Mouse (Mus musculus): ENCODE results near the gene Vmn1r197. TPM values are rescaled to one million over a fixed set of nuclear protein-coding genes. Genes with fewer than 3 reads are reported as not detected.
"Not testable (repeated sequence)": the region's sequence is repeated elsewhere in the genome, so short reads cannot be mapped to it uniquely, and the experiment has no call there.

Vmn1r197 gene
- not detected in 2 replicates for polyA plus RNA-seq (2015; fragmentation: Nextera tagmentation; extraction: Ambion mirVana)

DNA sequence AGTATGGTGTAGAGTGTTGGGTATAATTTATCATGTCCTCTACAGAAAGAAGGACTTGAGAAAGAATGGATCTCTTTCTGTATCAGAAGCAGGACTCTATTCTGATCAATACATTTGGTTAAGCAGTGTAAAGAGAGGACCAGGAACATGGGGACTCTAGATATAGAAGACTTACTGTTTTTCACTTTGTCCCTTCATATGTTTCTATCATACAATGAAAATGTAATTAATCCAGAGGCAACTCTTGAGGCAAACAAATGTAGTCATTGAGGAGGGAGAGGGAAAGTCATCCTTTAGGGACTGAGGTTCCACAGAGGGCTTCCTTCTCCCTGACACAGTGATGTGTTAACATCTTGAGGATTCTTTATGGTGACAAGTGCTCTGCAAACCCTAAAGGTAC, at the start of gene Vmn1r197:
Gene Vmn1r197, plus strand, starts transcription at position 301 of the 400 bp plus-strand sequence.
- Histone ChIP-seq H3K27me3 (replicated peaks) (no peaks in the 10 kb centered on the region), H3K4me2 (replicated peaks) (no peak within 1 kb of the TSS), H3K4me1 (replicated peaks) (no peaks in the 10 kb centered on the region), H3K9ac (no peak within 1 kb of the TSS), H3K27ac (no peak within 1 kb of the TSS), H3K4me3 (replicated peaks) (no peak within 1 kb of the TSS), H3K9me3 (no peaks in the 10 kb centered on the region), H3K36me3 (no peaks in the 10 kb centered on the region)
- no peak for ATAC-seq

DNA sequence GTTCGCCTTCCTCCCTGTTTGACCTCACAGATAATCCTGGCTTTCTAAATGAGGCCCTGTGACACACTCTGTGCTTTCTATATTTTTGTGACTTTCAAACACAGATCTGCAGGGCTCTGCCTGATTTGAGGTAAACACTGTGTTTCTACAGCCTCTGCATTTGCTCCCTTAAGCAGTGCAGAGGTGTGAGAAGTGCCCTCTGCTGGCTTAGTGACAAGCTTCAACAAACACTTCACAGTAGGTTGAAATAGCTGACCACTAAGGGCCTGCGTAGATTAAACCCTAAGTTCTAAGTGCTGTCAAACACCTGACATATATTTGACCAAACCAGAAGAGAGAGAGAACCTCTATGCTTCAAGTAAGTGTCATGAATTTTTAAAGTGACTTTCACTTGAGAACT, 39.8 kb upstream of the Vmn1r197 start:
- no peak for ATAC-seq
- WGBS: 68% methylated on average over 2 of the region's 2 CpGs

DNA sequence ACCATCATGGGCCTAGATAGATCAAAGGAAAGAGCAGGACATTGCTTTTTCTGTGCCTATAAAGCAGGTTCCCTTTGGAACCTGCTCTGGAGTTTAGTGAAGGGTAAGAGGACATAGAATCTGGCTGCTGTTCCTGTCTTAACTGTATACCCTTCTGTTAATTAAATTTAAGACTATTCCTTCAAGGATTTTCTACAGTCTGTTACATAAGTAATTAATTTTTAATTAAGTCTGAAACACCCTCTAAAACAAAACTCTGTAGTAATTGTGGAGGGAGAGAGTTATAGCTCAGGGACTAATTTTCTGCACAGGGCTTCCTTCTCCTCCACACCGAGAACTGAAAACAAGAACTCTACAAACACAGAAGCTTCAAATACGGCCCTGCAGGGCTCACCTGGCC, 34.8 kb upstream of the Vmn1r197 start, which contains the start of gene Vmn1r196:
Gene Vmn1r196, plus strand, starts transcription at position 301 of the 400 bp plus-strand sequence.
- Histone ChIP-seq H3K4me1 (replicated peaks) (no peaks in the 10 kb centered on the region), H3K4me2 (replicated peaks) (no peak within 1 kb of the TSS), H3K36me3 (no peaks in the 10 kb centered on the region), H3K27me3 (replicated peaks) (no peaks in the 10 kb centered on the region), H3K27ac (no peak within 1 kb of the TSS), H3K9ac (no peak within 1 kb of the TSS), H3K9me3 (no peaks in the 10 kb centered on the region), H3K4me3 (replicated peaks) (no peak within 1 kb of the TSS)
- WGBS: 81% methylated on average over 2 of the region's 2 CpGs
- ATAC-seq: no peak

More for the DNA sequence above, 39.8 kb upstream of the Vmn1r197 start:
- Histone ChIP-seq H3K27ac (no peak overlapping the region), H3K9ac (no peak overlapping the region), H3K4me3 (replicated peaks) (no peak overlapping the region), H3K4me2 (replicated peaks) (no peak overlapping the region), H3K9me3 (no peaks in the 10 kb centered on the region), H3K4me1 (replicated peaks) (no peaks in the 10 kb centered on the region), H3K27me3 (replicated peaks) (no peaks in the 10 kb centered on the region), H3K36me3 (no peaks in the 10 kb centered on the region)

DNA sequence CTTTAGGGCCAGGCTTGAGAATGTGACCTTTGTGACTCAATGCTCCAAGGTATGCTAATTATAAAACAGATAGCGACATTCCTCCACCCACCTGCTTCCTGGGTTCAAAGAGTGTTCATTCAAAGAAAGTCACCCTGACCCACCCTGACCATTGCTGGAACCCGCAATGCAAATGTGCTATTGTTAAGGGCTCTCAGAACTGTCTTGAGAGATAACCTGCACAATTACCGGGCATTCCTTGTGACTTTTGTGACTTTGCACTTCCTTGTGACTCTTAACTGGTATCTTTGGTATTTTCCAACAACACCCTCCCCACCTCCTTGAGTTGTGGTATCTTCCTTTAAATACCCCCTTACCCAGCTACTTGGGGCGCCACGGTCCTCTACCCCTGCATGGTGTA, 16.3 kb upstream of the Vmn1r197 start:
- H3K27ac ChIP-seq; ATAC-seq; H3K9me3 ChIP-seq; H3K4me2 ChIP-seq (replicated peaks); H3K4me1 ChIP-seq (replicated peaks); H3K27me3 ChIP-seq (replicated peaks); H3K9ac ChIP-seq; H3K36me3 ChIP-seq; H3K4me3 ChIP-seq (replicated peaks): not testable (repeated sequence)
- WGBS: 90% methylated on average over 5 of the region's 5 CpGs

DNA sequence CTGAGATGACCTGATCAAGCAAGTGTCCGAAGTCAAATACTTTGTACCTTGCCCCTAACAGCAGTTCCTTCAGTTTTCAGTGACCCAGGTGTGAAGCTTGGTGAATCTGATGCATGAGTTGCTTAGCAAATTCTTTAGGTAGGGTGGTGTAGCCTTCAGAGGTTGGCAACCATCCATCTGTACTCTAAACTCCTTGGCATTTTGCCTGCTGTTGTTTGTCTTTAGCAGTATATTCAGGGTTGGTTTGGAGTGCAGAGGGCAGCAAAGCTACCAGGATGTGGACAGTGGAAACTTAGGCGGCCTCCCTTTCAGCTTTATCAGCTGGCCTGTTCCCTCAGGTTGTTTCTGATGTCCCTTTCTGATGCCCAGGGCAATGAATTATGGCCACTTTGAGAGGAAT, 9.0 kb upstream of the Vmn1r197 start:
- Histone ChIP-seq H3K4me3 (replicated peaks) (no peak overlapping the region), H3K9me3 (no peaks in the 10 kb centered on the region), H3K36me3 (no peaks in the 10 kb centered on the region), H3K9ac (no peak overlapping the region), H3K4me1 (replicated peaks) (no peaks in the 10 kb centered on the region), H3K27me3 (replicated peaks) (no peaks in the 10 kb centered on the region), H3K27ac (no peak overlapping the region), H3K4me2 (replicated peaks) (no peak overlapping the region)
- ATAC-seq: no peak
- WGBS: 77% methylated on average over 2 of the region's 2 CpGs

DNA sequence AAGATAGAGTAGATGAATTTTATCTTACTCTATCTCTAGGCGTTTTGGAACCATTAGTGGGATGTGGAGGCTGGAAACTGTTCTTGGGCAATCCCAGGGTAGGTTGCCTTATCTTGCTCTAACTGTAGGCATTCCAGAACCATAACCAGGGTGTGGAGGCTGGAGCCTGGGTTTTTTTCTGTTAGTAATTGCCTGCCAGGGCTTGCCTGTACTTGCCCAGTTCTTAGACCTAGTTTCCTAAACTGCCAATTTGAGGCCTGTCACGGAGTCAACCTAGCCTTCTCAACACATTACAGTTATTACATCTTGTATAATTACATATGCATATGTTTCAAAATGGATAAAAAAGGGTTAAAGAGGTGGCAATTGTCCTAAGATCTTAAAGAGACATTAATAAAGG, 7.0 kb upstream of the Vmn1r197 start:
- Histone ChIP-seq H3K27ac (no peak overlapping the region), H3K9ac (no peak overlapping the region), H3K4me3 (replicated peaks) (no peak overlapping the region), H3K36me3 (no peaks in the 10 kb centered on the region), H3K4me1 (replicated peaks) (no peaks in the 10 kb centered on the region), H3K27me3 (replicated peaks) (no peaks in the 10 kb centered on the region), H3K9me3 (no peaks in the 10 kb centered on the region), H3K4me2 (replicated peaks) (no peak overlapping the region)
- WGBS: 77% methylated on average over 2 of the region's 2 CpGs
- ATAC-seq: no peak

DNA sequence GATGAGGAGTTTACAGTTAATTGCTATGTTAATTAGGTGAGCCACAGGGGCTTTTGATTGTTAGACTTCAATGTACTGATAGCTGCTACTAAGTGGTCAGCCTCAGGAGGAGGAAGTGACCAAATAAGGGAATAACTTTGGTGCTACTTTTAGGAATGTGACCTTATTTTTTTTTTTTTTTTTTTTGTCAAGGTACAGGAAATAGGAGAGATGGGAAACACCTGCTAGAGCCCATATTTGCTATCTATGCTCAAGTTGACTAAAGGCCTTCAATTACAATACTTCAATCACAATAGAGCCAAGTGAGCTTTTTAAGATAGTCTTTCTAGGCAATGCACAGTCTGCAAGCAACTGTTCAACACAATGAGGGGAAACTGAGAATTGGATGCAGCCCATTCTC, 4.3 kb upstream of the Vmn1r197 start:
- Histone ChIP-seq H3K9me3 (no peaks in the 10 kb centered on the region), H3K27me3 (replicated peaks) (no peaks in the 10 kb centered on the region), H3K4me2 (replicated peaks) (no peak overlapping the region), H3K27ac (no peak overlapping the region), H3K4me3 (replicated peaks) (no peak overlapping the region), H3K36me3 (no peaks in the 10 kb centered on the region), H3K4me1 (replicated peaks) (no peaks in the 10 kb centered on the region), H3K9ac (no peak overlapping the region)
- no peak for ATAC-seq

DNA sequence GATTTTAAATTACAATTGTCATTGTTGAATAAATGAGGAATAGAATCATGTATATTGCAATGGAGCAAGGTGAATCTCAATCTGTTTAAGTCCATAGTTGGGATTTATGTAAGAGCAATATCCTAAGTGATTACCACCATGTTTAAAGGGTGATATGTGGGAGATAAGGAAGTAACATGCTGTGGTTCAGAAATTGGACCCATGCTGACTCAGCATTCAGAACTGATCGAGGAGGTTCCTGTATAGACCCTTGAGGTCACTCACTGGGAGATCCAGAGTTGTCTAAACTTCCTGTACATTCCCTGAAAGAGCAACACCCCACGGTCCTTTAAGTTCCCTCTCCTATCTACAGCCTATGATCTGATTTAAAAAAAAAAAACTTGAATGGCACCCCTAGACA, 8.9 kb downstream of the Vmn1r197 start:
- Histone ChIP-seq H3K9me3 (no peaks in the 10 kb centered on the region), H3K4me1 (replicated peaks) (no peaks in the 10 kb centered on the region), H3K4me2 (replicated peaks) (no peak overlapping the region), H3K36me3 (no peaks in the 10 kb centered on the region), H3K4me3 (replicated peaks) (no peak overlapping the region), H3K27ac (no peak overlapping the region), H3K9ac (no peak overlapping the region), H3K27me3 (replicated peaks) (no peaks in the 10 kb centered on the region)
- WGBS: 63% methylated on average over 2 of the region's 2 CpGs
- ATAC-seq: no peak

DNA sequence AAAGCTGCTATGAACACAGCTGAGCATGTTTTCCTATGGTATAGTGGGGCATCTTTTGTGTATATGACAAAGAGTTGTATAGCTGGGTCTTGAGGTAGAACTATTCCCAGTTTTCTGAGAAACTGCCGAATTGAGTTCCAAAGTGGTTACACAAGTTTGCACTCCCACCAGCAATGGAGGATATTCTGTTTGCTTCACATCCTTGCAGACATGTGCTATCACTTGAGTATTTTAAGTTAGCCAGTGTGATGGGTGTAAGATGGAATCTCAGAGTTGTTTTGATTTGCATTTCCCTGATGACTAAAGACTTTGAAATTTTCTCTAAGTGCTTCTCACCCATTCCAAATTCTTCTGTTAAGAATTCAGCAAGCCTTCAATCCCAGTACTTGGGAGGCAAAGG, 11.2 kb downstream of the Vmn1r197 start:
- H3K4me2 ChIP-seq (replicated peaks): no peak overlapping the region
- no peak for ATAC-seq
- H3K9ac ChIP-seq: no peak overlapping the region
- no peaks in the 10 kb centered on the region for H3K27me3 ChIP-seq (replicated peaks)
- H3K9me3 ChIP-seq: no peaks in the 10 kb centered on the region
- 84% methylated on average over 1 of the region's 1 CpGs for WGBS
- H3K4me1 ChIP-seq (replicated peaks): no peaks in the 10 kb centered on the region
- no peak overlapping the region for H3K4me3 ChIP-seq (replicated peaks)
- H3K36me3 ChIP-seq: no peaks in the 10 kb centered on the region
- H3K27ac ChIP-seq: no peak overlapping the region

DNA sequence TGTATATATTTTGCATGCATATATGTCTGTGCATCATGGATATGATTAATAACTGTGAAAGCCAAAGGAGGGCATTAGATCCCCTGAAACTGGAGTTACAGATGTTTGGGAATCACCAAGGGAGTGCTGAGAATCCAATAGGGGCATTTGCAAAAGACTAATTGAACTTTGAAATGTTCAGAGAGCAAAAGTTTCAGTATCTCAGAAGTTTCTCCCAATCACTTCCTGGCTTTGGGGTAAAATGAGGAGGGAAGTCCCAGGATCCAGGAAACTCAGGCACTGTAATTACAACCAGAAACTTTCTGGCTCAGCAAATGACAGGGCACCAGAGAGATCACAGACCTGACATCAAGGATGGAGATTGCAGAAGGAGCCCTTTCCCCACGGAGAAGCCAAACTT, 25.7 kb downstream of the Vmn1r197 start, which contains the start of gene Vmn1r198:
Gene Vmn1r198, plus strand, starts transcription at position 301 of the 400 bp plus-strand sequence.
- Histone ChIP-seq H3K27me3 (replicated peaks) (no peaks in the 10 kb centered on the region), H3K4me1 (replicated peaks) (no peaks in the 10 kb centered on the region), H3K4me2 (replicated peaks) (no peak within 1 kb of the TSS), H3K9ac (no peak within 1 kb of the TSS), H3K9me3 (no peaks in the 10 kb centered on the region), H3K27ac (no peak within 1 kb of the TSS), H3K36me3 (no peaks in the 10 kb centered on the region), H3K4me3 (replicated peaks) (no peak within 1 kb of the TSS)
- WGBS: 31% methylated on average over 1 of the region's 1 CpGs
- ATAC-seq: no peak

DNA sequence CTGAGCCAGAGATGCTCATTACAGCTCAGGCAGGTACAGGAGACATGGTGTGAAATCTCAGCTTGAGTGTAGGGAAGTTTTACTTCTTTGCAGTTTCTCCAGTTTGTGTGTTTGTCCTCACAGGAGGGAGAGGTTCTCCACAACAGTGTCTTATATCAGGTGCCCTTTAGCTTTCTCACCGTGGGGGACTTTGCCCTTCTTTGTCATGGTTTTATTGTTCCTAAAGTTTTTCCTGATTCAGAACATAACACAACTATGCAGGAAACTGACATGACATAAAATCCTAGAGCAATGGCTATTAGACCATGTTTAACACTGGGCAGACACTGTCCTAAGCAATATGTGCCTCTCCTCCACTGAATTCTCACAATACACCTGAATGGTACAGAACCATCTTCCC, 26.4 kb downstream of the Vmn1r197 start:
- ATAC-seq: no peak
- H3K27me3 ChIP-seq (replicated peaks): no peaks in the 10 kb centered on the region
- no peaks in the 10 kb centered on the region for H3K9me3 ChIP-seq
- no peak overlapping the region for H3K9ac ChIP-seq
- no peak overlapping the region for H3K4me3 ChIP-seq (replicated peaks)
- no peak overlapping the region for H3K27ac ChIP-seq
- H3K36me3 ChIP-seq: no peaks in the 10 kb centered on the region
- no peaks in the 10 kb centered on the region for H3K4me1 ChIP-seq (replicated peaks)
- WGBS: 76% methylated on average over 1 of the region's 1 CpGs
- no peak overlapping the region for H3K4me2 ChIP-seq (replicated peaks)

DNA sequence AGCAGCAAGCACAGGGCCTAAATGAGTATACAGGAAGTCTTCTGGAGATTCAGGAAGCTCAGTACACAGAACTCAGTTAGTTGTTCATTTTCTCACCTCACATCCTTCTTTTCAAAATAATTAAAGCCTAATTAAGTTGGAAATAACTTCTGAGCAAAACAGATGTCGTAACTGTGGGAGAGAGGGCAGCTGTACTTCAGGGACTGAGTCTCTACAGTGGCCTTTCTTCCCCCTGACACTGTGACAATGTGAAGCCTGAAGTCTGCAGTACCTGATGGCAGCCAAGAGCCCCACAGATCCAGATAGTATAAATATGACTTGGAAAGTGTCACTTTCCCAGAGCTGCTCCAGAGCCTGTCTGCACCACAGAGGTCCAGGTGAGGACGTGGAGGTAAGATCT, 55.1 kb downstream of the Vmn1r197 start, which contains the start of gene Vmn1r199:
Gene Vmn1r199, plus strand, starts transcription at position 301 of the 400 bp plus-strand sequence.
- Histone ChIP-seq H3K36me3 (no peaks in the 10 kb centered on the region), H3K9me3 (no peaks in the 10 kb centered on the region), H3K27me3 (replicated peaks) (no peaks in the 10 kb centered on the region), H3K4me1 (replicated peaks) (no peaks in the 10 kb centered on the region), H3K9ac (no peak within 1 kb of the TSS), H3K4me3 (replicated peaks) (no peak within 1 kb of the TSS), H3K27ac (no peak within 1 kb of the TSS), H3K4me2 (replicated peaks) (no peak within 1 kb of the TSS)
- no peak for ATAC-seq
- WGBS: 73% methylated on average over 2 of the region's 2 CpGs

DNA sequence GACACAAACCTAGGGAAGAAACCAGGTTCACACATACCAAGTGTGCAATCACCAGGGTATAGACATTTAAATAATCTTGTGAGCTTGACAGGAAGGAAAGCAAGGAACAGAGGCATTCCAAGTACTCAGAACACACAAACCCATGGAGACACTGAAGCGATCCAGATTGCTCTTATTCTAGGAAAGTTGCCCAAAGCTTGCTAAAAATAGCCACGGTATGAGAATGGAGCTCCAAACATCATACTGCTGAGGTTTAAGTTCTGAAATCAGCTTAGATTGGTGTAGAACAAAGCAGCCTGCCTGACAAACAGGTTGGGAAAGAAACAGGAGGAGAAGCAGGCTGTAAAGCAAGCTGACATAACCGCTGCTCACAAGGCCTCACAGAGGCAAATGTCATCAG, 56.7 kb downstream of the Vmn1r197 start:
- H3K4me1 ChIP-seq (replicated peaks); H3K36me3 ChIP-seq; H3K4me3 ChIP-seq (replicated peaks); H3K9ac ChIP-seq; H3K27me3 ChIP-seq (replicated peaks); H3K9me3 ChIP-seq; H3K4me2 ChIP-seq (replicated peaks); ATAC-seq: not testable (repeated sequence)
- 50% methylated on average over 3 of the region's 3 CpGs for WGBS
- peak overlapping the region; percentile 48; the same call in 1 of the 2 replicates for H3K27ac ChIP-seq
